Mouse (Mus musculus): ENCODE data around the gene Ppme1.

DNA sequence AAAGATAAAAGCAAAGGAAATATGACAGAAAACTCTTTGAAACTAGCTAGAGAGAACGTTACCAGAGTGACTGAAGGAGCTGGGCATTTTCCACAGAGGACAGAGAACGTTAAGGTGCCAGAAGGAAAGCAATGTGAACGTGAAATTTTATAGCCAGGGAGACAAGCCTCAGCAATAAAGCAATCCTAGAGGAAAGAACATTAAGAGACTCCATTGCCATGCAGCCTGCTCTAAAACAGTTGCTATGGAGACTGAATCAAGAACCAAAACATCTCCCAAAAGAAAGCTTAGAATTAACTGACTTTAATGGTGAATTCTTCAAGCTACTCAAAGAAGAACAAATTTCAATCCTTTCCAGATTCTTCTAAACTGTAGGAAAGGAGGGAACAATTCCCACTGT is 88.8 kb downstream of the Ppme1 start:
- TF ChIP-seq POLR2A (IDR thresholded peaks at IDR 0.05; ENCODE audit: low read depth, low read length): no peak
- TF ChIP-seq CTCF (IDR thresholded peaks at IDR 0.05; ENCODE audit: extremely low read depth, insufficient read depth, insufficient read length, insufficient replicate concordance): no peak
